In the genomic region with DNA sequence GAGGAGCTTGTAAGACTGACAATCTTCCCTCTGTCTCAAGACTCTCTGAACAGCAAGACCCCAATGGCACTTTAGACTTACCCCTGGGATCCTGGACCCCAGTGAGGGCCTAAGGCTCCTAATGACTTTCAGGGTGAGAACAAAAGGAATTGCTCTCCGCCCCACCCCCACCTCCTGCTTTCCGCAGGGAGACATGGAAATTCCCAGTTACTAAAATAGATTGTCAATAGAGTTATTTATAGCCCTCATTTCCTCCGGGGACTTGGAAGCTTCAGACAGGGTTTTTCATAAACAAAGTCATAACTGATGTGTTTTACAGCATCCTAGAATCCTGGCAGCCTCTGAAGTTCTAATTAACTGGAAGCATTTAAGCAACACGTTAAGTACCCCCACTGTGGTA, we compare ENCODE assay signal across 9 mouse cellular contexts. TPM values are rescaled to one million over a fixed set of nuclear protein-coding genes. Genes with fewer than 3 reads are reported as not detected.
A peak's percentile ranks its signal among the peaks of the same experiment; 100 is the strongest.
DNase-seq lines count a peak whose midpoint lies in the region; ATAC-seq and TF ChIP-seq lines count a peak whose summit lies in the region.
"Had no signal": no experiment of that assay in that cellular context is flagged by ENCODE, and none has a peak within 500 bp of the region (broad histone marks: within the 10 kb centered on the region; RNA-seq: fewer than 3 reads in every experiment).

No protein-coding gene starts in this region.

- no peak for TF ChIP-seq CTCF in forebrain, postnatal 0 days (IDR thresholded peaks at IDR 0.05; ENCODE audit: low read depth)
- TF ChIP-seq CTCF in lung, postnatal 0 days (IDR thresholded peaks at IDR 0.05), result no peak

- ATAC-seq in kidney, embryonic 14.5 days (ENCODE audit: low FRiP score, low TSS enrichment), result no peak
- peak; percentile 68 for ATAC-seq in forebrain, postnatal 0 days
- ATAC-seq in intestine, embryonic 14.5 days (replicated peaks; ENCODE audit: low FRiP score, low TSS enrichment, low read depth), result no peak
- ATAC-seq in lung, postnatal 0 days, result peak; percentile 14; the same call in 1 of the 2 replicates
- ATAC-seq in monocyte, adult 5-6 weeks (replicated peaks; ENCODE audit: insufficient number of reproducible peaks, low FRiP score, low TSS enrichment, poor library complexity, severe bottlenecking), result no peak

- peak; percentile 62 for DNase-seq in kidney, adult 11 months
- peak; percentile 49 for DNase-seq in forebrain, postnatal 0 days
- no peak for DNase-seq in intestine, embryonic 14.5 days (ENCODE audit: low spot score)
- DNase-seq in lung, postnatal 0 days (ENCODE audit: low spot score), result peak; percentile 74
- no peak for DNase-seq in cerebellum, adult 18-20 months
- no peak for DNase-seq in T-cell, adult 2 months (ENCODE audit: low spot score)

- no peaks in the 10 kb centered on the region for H3K9me3 ChIP-seq in kidney, embryonic 14.5 days (ENCODE audit: control insufficient read depth, low read length)
- H3K9me3 ChIP-seq in forebrain, postnatal 0 days (ENCODE audit: low read length), result no peaks in the 10 kb centered on the region
- no peaks in the 10 kb centered on the region for H3K9me3 ChIP-seq in intestine, embryonic 14.5 days (ENCODE audit: control insufficient read depth, low read length)
- no peaks in the 10 kb centered on the region for H3K9me3 ChIP-seq in lung, postnatal 0 days (ENCODE audit: low read length)

- no peaks in the 10 kb centered on the region for H3K4me1 ChIP-seq in kidney, embryonic 14.5 days (ENCODE audit: control insufficient read depth, insufficient read depth, low read length)
- no peaks in the 10 kb centered on the region for H3K4me1 ChIP-seq in forebrain, postnatal 0 days (ENCODE audit: insufficient read depth)
- H3K4me1 ChIP-seq in intestine, embryonic 14.5 days (replicated peaks; ENCODE audit: control insufficient read depth, insufficient read depth, low read length), result peaks cover 23% of the 10 kb centered on the region
- no peaks in the 10 kb centered on the region; the same call in 1 of the 2 replicates for H3K4me1 ChIP-seq in lung, postnatal 0 days (ENCODE audit: insufficient read depth, low read depth, low read length)

- no peaks in the 10 kb centered on the region for H3K27me3 ChIP-seq in kidney, embryonic 14.5 days (ENCODE audit: control insufficient read depth, insufficient read depth, low read length)
- no peaks in the 10 kb centered on the region for H3K27me3 ChIP-seq in forebrain, postnatal 0 days (ENCODE audit: insufficient read depth, low read length)
- H3K27me3 ChIP-seq in intestine, embryonic 14.5 days (replicated peaks; ENCODE audit: control insufficient read depth, insufficient read depth, low read length), result no peaks in the 10 kb centered on the region
- H3K27me3 ChIP-seq in lung, postnatal 0 days (replicated peaks; ENCODE audit: insufficient read depth, low read length), result no peaks in the 10 kb centered on the region

- no peak overlapping the region for H3K27ac ChIP-seq in kidney, embryonic 14.5 days (ENCODE audit: low read depth, low read length)
- H3K27ac ChIP-seq in forebrain, postnatal 0 days (ENCODE audit: low read depth, low read length), result peak overlapping the region; percentile 17; the same call in 1 of the 2 replicates
- H3K27ac ChIP-seq in intestine, embryonic 14.5 days (ENCODE audit: low read depth), result peak overlapping the region; percentile 64; the same call in 1 of the 2 replicates
- no peak overlapping the region for H3K27ac ChIP-seq in lung, postnatal 0 days (ENCODE audit: low read length)

- H3K9ac ChIP-seq in kidney, embryonic 14.5 days (ENCODE audit: low read depth, low read length), result no peak overlapping the region
- no peak overlapping the region for H3K9ac ChIP-seq in forebrain, postnatal 0 days
- no peak overlapping the region for H3K9ac ChIP-seq in intestine, embryonic 14.5 days (ENCODE audit: low read length)
- H3K9ac ChIP-seq in lung, postnatal 0 days (replicated peaks; ENCODE audit: low read depth), result no peak overlapping the region

- H3K36me3 ChIP-seq in kidney, embryonic 14.5 days (ENCODE audit: control insufficient read depth, insufficient read depth, low read length), result no peaks in the 10 kb centered on the region
- H3K36me3 ChIP-seq in forebrain, postnatal 0 days (ENCODE audit: insufficient read depth), result no peaks in the 10 kb centered on the region
- no peaks in the 10 kb centered on the region for H3K36me3 ChIP-seq in intestine, embryonic 14.5 days (ENCODE audit: control insufficient read depth, insufficient read depth, low read length)
- H3K36me3 ChIP-seq in lung, postnatal 0 days (ENCODE audit: insufficient read depth, low read length), result no peaks in the 10 kb centered on the region

- WGBS in kidney, embryonic 14.5 days, result 24% methylated on average over 4 of the region's 4 CpGs
- 10% methylated on average over 4 of the region's 4 CpGs for WGBS in forebrain, postnatal 0 days
- WGBS in intestine, embryonic 14.5 days, result 17% methylated on average over 4 of the region's 4 CpGs
- 25% methylated on average over 4 of the region's 4 CpGs for WGBS in lung, postnatal 0 days

- peak; percentile 77 for TF ChIP-seq EP300 in lung, postnatal 0 days (IDR thresholded peaks at IDR 0.05)

- H3K4me3 ChIP-seq in kidney, embryonic 14.5 days (ENCODE audit: low read length), result no peak overlapping the region
- no peak overlapping the region for H3K4me3 ChIP-seq in forebrain, postnatal 0 days (ENCODE audit: low read depth, low read length)
- H3K4me3 ChIP-seq in intestine, embryonic 14.5 days (ENCODE audit: low read depth, low read length), result no peak overlapping the region
- no peak overlapping the region for H3K4me3 ChIP-seq in lung, postnatal 0 days (ENCODE audit: low read depth, low read length)

- H3K4me2 ChIP-seq in kidney, embryonic 14.5 days (replicated peaks; ENCODE audit: low read depth, low read length), result no peak overlapping the region
- 0 out of 2 replicates have a peak overlapping the region, but pooled peaks have one; percentile 4 for H3K4me2 ChIP-seq in forebrain, postnatal 0 days (ENCODE audit: low read depth)
- H3K4me2 ChIP-seq in intestine, embryonic 14.5 days (ENCODE audit: low read length), result no peak overlapping the region
- 0 out of 2 replicates have a peak overlapping the region, but pooled peaks have one; percentile 8 for H3K4me2 ChIP-seq in lung, postnatal 0 days (replicated peaks; ENCODE audit: low read depth, low read length)

RNA-seq across cellular contexts. Expression of a gene that starts 51.4 kb away (rescaled TPM):
- 17.4 and 19.3 TPM in 2 replicates for polyA plus RNA-seq in kidney, embryonic 14.5 days (2014; fragmentation: Nextera tagmentation; extraction: Ambion mirVana)
- total RNA-seq in forebrain, postnatal 0 days (2014; rRNA removed), result 35.0 and 38.0 TPM in 2 replicates
- polyA plus RNA-seq in forebrain, postnatal 0 days (2015; fragmentation: Nextera tagmentation; extraction: Ambion mirVana), result 7.9 and 10.4 TPM in 2 replicates
- 15.8 TPM in 2 replicates for polyA plus RNA-seq in intestine, embryonic 14.5 days (2014; fragmentation: Nextera tagmentation; extraction: Ambion mirVana)
- 17.7 and 18.6 TPM in 2 replicates for polyA plus RNA-seq in lung, postnatal 0 days (2015; fragmentation: Nextera tagmentation; extraction: Ambion mirVana)
- total RNA-seq in monocyte, adult 5-6 weeks (2017), result 58.8 to 70.8 TPM (median 64.9 TPM) in 3 replicates

RNA-seq across cellular contexts. Expression of a gene that starts 59.9 kb away (rescaled TPM):
- not detected in 2 replicates for polyA plus RNA-seq in kidney, embryonic 14.5 days (2014; fragmentation: Nextera tagmentation; extraction: Ambion mirVana)
- total RNA-seq in forebrain, postnatal 0 days (2014; rRNA removed), result 0.15 and 0.19 TPM in 2 replicates
- polyA plus RNA-seq in forebrain, postnatal 0 days (2015; fragmentation: Nextera tagmentation; extraction: Ambion mirVana), result not detected in 2 replicates
- not detected in 2 replicates for polyA plus RNA-seq in intestine, embryonic 14.5 days (2014; fragmentation: Nextera tagmentation; extraction: Ambion mirVana)
- polyA plus RNA-seq in lung, postnatal 0 days (2015; fragmentation: Nextera tagmentation; extraction: Ambion mirVana), result 0.15 and 0.26 TPM in 2 replicates
- 3.8 to 7.9 TPM (median 6.5 TPM) in 3 replicates for total RNA-seq in monocyte, adult 5-6 weeks (2017)
- total RNA-seq: heart, postnatal 36 days had no signal

Comparison
In these comparisons a context has a peak if more than half of its experiments do, and no peak if none do; other contexts are left out.
1. DNase-seq: peak in kidney, adult 11 months (single experiment), forebrain, postnatal 0 days (single experiment) and lung, postnatal 0 days (single experiment); none in intestine, embryonic 14.5 days (single experiment), cerebellum, adult 18-20 months (0 of 2) and T-cell, adult 2 months (single experiment).
2. ATAC-seq: peak in forebrain, postnatal 0 days (single experiment) and lung, postnatal 0 days (single experiment); none in kidney, embryonic 14.5 days (single experiment), intestine, embryonic 14.5 days (single experiment) and monocyte, adult 5-6 weeks (single experiment).
3. H3K27ac ChIP-seq: peak in forebrain, postnatal 0 days (single experiment) and intestine, embryonic 14.5 days (single experiment); none in kidney, embryonic 14.5 days (single experiment) and lung, postnatal 0 days (single experiment).
4. H3K4me2 ChIP-seq: peak in forebrain, postnatal 0 days (single experiment) and lung, postnatal 0 days (single experiment); none in kidney, embryonic 14.5 days (single experiment) and intestine, embryonic 14.5 days (single experiment).